Mouse (Mus musculus): ENCODE results near the gene Nup188. TPM values are rescaled to one million over a fixed set of nuclear protein-coding genes. Genes with fewer than 3 reads are reported as not detected.

Nup188 gene
- polyA plus RNA-seq, 1 experiment from 2014 or later, result 68.0 TPM

DNA sequence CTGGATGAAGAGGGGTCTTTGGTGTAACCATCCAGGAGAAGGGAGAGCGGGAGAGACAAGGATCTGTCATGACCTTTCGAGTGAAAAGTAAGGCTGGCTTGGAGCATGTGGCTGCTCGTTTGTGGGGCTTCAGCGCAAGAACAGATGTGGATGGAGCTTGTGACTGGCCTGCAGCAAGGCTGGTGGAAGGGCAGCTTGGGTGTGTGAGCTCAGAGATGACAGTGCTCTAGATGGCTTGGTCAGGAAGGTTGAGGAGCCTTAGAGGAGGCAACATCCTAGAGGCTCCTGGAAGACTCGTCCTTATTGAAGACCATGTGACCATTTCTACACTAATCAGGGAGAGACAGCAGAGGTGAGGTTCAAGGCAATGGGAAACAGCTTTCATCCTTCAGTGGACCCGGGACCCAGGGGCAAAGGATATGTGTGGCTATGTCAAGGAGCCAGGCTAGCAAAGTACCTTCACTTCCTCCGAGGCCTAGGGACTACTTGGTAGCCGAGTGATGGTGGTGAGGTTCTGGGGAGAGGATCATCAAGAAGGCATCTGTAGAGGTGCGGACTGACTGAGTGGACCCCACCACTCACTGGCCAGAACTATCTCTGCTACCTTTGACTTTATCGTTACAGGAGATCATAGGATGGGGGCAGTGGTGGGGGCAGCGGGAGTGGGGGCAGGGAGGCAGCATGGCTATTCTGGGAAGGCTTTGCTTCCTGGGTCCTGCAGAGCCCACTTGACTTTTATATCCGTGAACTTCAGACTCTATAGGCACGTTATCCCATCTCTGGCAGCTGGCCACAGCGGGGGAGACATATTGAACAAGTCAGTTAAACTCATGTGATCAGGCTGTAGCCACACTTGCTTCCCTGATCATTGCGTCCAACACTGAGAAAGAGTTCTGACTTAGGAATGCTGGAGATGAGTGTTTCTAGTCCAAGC lies 26.8 kb upstream of the Nup188 start:
- DNase-seq (ENCODE audit: low spot score), result no peak
- Histone ChIP-seq H3K27me3 (replicated peaks; ENCODE audit: low read depth, poor library complexity, severe bottlenecking) (no peaks in the 10 kb centered on the region), H3K27ac (replicated peaks) (peak overlapping the region; percentile 61; the same call in 1 of the 2 replicates), H3K4me1 (0 out of 2 replicates have a peak, but pooled peaks cover 3% of the 10 kb centered on the region), H3K36me3 (replicated peaks) (peaks cover 99% of the 10 kb centered on the region), H3K4me3 (no peak overlapping the region), H3K9me3 (no peaks in the 10 kb centered on the region)
- WGBS, result 91% methylated on average over 15 of the region's 15 CpGs

GRCm38 (mm10) chr2:30261064-30261736 lies 25.0 kb upstream of the Nup188 start:
- Histone ChIP-seq H3K4me3 (no peak overlapping the region), H3K36me3 (replicated peaks) (peaks cover 94% of the 10 kb centered on the region), H3K9me3 (no peaks in the 10 kb centered on the region), H3K4me1 (peaks cover 21% of the 10 kb centered on the region), H3K27ac (replicated peaks) (no peak overlapping the region), H3K27me3 (replicated peaks; ENCODE audit: low read depth, poor library complexity, severe bottlenecking) (no peaks in the 10 kb centered on the region)
- DNase-seq (ENCODE audit: low spot score), result no peak
- 93% methylated on average over 4 of the region's 4 CpGs for WGBS

- Histone ChIP-seq H3K9me3 (no peaks in the 10 kb centered on the region), H3K36me3 (replicated peaks) (peaks cover 88% of the 10 kb centered on the region), H3K4me3 (no peak overlapping the region), H3K27ac (replicated peaks) (no peak overlapping the region), H3K4me1 (peaks cover 31% of the 10 kb centered on the region), H3K27me3 (replicated peaks; ENCODE audit: low read depth, poor library complexity, severe bottlenecking) (no peaks in the 10 kb centered on the region)
- no peak for DNase-seq (ENCODE audit: low spot score)
- 92% methylated on average over 18 of the region's 18 CpGs for WGBS
Measured at GRCm38 (mm10) chr2:30261921-30262839, 24.0 kb upstream of the Nup188 start.

DNA sequence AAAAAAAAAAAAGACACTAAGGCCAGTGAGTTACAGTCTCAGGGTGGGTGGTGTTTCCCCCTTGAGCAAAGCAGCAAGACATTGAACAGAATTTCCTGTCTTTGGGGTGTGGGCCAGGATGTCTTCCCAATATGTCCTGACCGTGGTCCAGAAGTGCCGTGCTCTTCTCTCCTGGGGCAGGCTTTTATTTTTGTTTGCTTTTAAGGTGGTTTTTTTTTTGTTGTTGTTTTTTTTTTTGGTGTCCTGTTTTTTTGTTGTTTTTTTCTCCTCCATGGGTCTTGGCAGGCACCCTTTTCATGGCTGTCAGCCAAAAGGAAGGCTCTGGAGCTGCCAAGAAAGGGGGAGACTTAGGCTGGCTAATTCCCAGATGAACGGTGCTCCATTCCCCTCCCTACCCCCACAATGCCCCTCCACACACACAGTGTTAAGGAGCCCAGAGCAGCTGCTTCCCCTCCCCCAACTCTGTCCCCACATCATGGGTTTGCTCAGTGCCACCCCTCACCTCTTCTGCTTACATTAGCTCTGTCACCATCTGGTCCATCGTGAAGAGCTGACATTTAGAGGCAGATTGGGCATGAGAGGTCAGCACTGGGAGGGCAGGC lies 23.3 kb upstream of the Nup188 start:
- no peak for DNase-seq (ENCODE audit: low spot score)
- Histone ChIP-seq H3K36me3 (replicated peaks) (peaks cover 81% of the 10 kb centered on the region), H3K27me3 (replicated peaks; ENCODE audit: low read depth, poor library complexity, severe bottlenecking) (no peaks in the 10 kb centered on the region), H3K27ac (replicated peaks) (no peak overlapping the region), H3K9me3 (no peaks in the 10 kb centered on the region), H3K4me3 (no peak overlapping the region), H3K4me1 (peaks cover 32% of the 10 kb centered on the region)
- WGBS, result 75% methylated on average over 4 of the region's 4 CpGs

- H3K36me3 ChIP-seq (replicated peaks), result peaks cover 72% of the 10 kb centered on the region
- DNase-seq (ENCODE audit: low spot score), result no peak
- WGBS, result 91% methylated on average over 6 of the region's 6 CpGs
- H3K27ac ChIP-seq (replicated peaks), result no peak overlapping the region
- no peak overlapping the region for H3K4me3 ChIP-seq
- no peaks in the 10 kb centered on the region for H3K9me3 ChIP-seq
- peaks cover 32% of the 10 kb centered on the region for H3K4me1 ChIP-seq
- H3K27me3 ChIP-seq (replicated peaks; ENCODE audit: low read depth, poor library complexity, severe bottlenecking), result no peaks in the 10 kb centered on the region
Measured at GRCm38 (mm10) chr2:30263811-30264210, 22.4 kb upstream of the Nup188 start.

GRCm38 (mm10) chr2:30264671-30265519 lies 21.3 kb upstream of the Nup188 start:
- Histone ChIP-seq H3K27ac (replicated peaks) (peak overlapping the region; percentile 86), H3K9me3 (no peaks in the 10 kb centered on the region), H3K4me3 (peak overlapping the region; percentile 11; the same call in 1 of the 2 replicates), H3K36me3 (replicated peaks) (peaks cover 61% of the 10 kb centered on the region), H3K27me3 (replicated peaks; ENCODE audit: low read depth, poor library complexity, severe bottlenecking) (no peaks in the 10 kb centered on the region), H3K4me1 (peaks cover 32% of the 10 kb centered on the region)
- DNase-seq (ENCODE audit: low spot score), result peak; percentile 59
- WGBS, result 73% methylated on average over 7 of the region's 7 CpGs

DNA sequence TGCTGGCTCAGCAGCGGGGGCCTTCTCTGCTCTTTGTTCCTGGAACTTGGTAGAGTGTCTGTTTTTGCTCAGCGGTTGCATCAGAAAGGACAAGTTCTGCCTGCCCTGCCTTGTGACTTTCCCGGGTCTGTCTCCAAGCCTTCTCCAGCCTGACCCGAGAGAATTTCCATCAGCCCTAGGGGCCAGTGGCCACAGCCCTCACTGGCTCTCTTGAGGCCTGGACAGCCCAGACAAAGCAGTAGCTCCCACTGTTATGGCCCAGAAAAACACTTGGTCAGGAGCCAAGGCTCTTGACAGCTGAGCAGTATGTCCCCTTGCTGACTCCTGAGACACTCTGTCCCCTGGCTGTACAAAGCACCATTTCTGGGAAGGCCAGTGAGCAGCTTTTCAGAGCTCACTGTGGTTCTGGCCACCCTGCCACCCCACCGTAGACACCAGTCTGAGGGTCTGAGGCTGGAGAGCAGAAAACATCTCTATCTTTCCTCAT lies 20.4 kb upstream of the Nup188 start, which contains the start of gene Phyhd1:
Gene Phyhd1 (plus strand): TSS at position 437 of the 487 bp plus-strand sequence.
- Histone ChIP-seq H3K36me3 (replicated peaks) (peaks cover 52% of the 10 kb centered on the region), H3K4me3 (peak within 1 kb of the TSS; percentile 36), H3K9me3 (no peaks in the 10 kb centered on the region), H3K4me1 (peaks cover 35% of the 10 kb centered on the region), H3K27ac (replicated peaks) (peak within 1 kb of the TSS; percentile 86), H3K27me3 (replicated peaks; ENCODE audit: low read depth, poor library complexity, severe bottlenecking) (no peaks in the 10 kb centered on the region)
- DNase-seq (ENCODE audit: low spot score), result peak; percentile 33
- 32% methylated on average over 5 of the region's 5 CpGs for WGBS

DNA sequence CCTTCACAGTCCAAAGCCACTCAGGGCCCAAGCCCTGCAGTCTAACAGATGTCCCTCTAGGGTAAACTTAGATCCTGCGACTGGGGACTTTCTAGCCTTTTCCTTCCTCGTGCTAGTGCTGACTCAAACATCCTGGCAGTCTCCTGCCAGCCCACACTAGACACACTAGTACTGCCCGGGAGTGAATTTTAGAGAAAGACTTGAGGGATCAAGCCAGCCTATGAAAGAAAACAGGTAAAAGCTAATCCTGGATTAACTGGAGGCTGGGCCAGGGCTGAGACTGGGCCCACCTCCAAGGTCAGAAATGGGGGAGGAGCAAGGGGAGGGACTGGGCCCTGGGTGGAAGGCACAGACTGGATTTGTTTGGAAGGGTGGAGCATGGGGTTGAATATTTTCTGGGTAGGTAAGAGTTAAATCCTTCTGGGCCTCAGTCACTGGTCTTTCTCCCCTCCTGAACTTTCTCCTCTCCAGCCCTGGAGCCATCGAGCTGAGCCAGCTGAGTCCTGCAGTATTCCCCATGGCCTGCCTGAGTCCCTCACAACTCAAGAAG lies 19.7 kb upstream of the Nup188 start:
- no peaks in the 10 kb centered on the region for H3K27me3 ChIP-seq (replicated peaks; ENCODE audit: low read depth, poor library complexity, severe bottlenecking)
- peak; percentile 62 for DNase-seq (ENCODE audit: low spot score)
- H3K4me1 ChIP-seq, result peaks cover 35% of the 10 kb centered on the region
- WGBS, result 15% methylated on average over 4 of the region's 4 CpGs
- peak overlapping the region; percentile 86 for H3K27ac ChIP-seq (replicated peaks)
- H3K9me3 ChIP-seq, result no peaks in the 10 kb centered on the region
- H3K36me3 ChIP-seq (replicated peaks), result peaks cover 45% of the 10 kb centered on the region
- H3K4me3 ChIP-seq, result peak overlapping the region; percentile 36

DNA sequence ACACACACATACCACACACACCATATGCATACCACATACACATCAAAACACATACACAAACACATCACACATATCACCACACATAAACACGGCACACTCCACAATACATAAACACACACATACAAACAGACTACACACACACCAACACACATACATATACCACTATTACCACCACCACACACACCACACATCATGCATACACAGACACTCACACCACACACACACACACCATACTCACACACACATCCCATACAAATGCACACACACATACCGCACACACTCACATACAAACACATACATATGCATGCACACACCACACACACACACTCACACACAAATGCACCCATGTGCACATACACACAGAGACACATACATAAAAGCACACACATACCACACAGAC lies 18.7 kb upstream of the Nup188 start:
- Histone ChIP-seq H3K4me3 (no peak overlapping the region), H3K9me3 (no peaks in the 10 kb centered on the region), H3K27me3 (replicated peaks; ENCODE audit: low read depth, poor library complexity, severe bottlenecking) (no peaks in the 10 kb centered on the region), H3K27ac (replicated peaks) (no peak overlapping the region), H3K36me3 (replicated peaks) (peaks cover 35% of the 10 kb centered on the region), H3K4me1 (peaks cover 35% of the 10 kb centered on the region)
- 95% methylated on average over 2 of the region's 2 CpGs for WGBS
- DNase-seq (ENCODE audit: low spot score), result no peak

DNA sequence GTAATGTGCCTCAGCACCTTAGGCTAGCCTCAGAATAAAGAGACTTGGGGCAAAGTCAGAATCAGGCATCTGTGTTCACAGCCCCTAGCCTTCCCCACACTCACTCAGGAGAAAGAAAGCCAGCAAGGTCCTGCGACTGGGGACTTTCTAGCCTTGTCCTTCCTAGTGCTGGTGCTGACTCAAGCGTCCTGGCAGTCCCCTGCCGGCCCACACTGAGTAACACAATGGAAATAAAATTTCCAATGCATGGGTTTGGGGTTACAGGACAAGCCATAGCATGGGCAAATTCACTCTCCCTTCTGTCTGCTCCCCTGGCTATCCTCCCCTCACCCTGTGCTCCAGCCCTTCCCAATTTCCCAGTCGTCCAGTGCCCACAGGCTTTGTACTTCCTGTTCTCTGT lies 17.8 kb upstream of the Nup188 start:
- no peak for DNase-seq (ENCODE audit: low spot score)
- Histone ChIP-seq H3K27me3 (replicated peaks; ENCODE audit: low read depth, poor library complexity, severe bottlenecking) (no peaks in the 10 kb centered on the region), H3K4me3 (no peak overlapping the region), H3K4me1 (peaks cover 32% of the 10 kb centered on the region), H3K27ac (replicated peaks) (no peak overlapping the region), H3K9me3 (no peaks in the 10 kb centered on the region), H3K36me3 (replicated peaks) (peaks cover 32% of the 10 kb centered on the region)
- 56% methylated on average over 4 of the region's 4 CpGs for WGBS

Measured in embryonic facial prominence, embryonic 10.5 days (tissue).